ENCODE assay signal across 9 mouse cellular contexts in the genomic region with DNA sequence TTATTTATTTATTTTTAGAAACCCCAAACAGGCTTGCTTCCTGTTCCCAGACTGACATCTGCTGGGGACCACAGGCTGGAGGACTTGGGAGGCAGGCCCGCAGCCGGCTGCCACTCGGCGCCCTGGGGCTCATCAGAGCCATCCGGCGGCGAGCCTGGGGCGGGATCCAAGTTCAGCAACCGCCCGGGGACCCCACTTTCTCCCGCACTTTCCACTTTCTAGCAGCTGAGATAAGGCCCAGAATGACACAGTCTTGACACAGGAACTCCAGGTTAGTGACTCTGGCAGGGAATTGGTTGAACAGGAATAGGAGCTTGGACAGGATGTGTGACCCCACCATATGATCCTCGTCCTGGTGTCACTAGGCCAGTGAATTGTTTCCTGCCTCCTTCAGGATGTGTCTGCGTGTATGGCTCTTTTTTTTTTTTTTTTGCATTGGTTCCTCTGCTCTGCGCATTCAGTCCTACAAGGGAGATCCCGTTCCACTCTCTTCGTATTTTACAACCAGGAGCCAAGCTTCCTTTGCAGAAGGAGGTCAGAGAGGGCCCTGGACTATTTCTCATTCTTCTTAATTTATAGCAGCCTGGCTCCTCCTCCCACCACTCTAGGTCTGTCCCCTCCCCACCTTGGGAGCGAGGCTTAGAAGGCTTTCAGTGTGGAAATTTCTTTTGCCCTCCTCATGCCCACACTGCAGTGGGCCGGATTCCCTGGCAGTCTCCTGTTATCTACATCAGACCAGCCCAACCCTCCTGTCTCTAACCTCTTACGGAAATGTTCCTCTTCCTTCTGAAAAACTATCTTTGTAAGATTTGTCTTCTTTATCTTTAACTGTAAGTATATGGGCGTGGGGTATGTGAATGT.
A peak's percentile ranks its signal among the peaks of the same experiment; 100 is the strongest.
DNase-seq lines count a peak whose midpoint lies in the region; ATAC-seq lines count a peak whose summit lies in the region.
"Had no signal": no experiment of that assay in that cellular context is flagged by ENCODE, and none has a peak within 500 bp of the region (broad histone marks: within the 10 kb centered on the region; RNA-seq: fewer than 3 reads in every experiment).

No protein-coding gene starts in this region.

- H3K4me1 ChIP-seq in hindbrain, embryonic 15.5 days (replicated peaks) = no peaks in the 10 kb centered on the region; the same call in 1 of the 2 replicates
- no peaks in the 10 kb centered on the region for H3K4me1 ChIP-seq in hindbrain, embryonic 14.5 days (replicated peaks; ENCODE audit: control insufficient read depth, insufficient read depth, low read length)
- peaks cover 4% of the 10 kb centered on the region; the same call in 1 of the 2 replicates for H3K4me1 ChIP-seq in embryonic facial prominence, embryonic 12.5 days
- peaks cover 3% of the 10 kb centered on the region for H3K4me1 ChIP-seq in intestine, embryonic 15.5 days (replicated peaks)
- peaks cover 21% of the 10 kb centered on the region for H3K4me1 ChIP-seq in liver, embryonic 15.5 days (replicated peaks)

- no peak for ATAC-seq in hindbrain, embryonic 15.5 days (ENCODE audit: low FRiP score, low read depth)
- no peak for ATAC-seq in hindbrain, embryonic 14.5 days (ENCODE audit: low FRiP score)
- 0 out of 2 replicates have a peak, but pooled peaks have one; percentile 69 for ATAC-seq in embryonic facial prominence, embryonic 12.5 days (ENCODE audit: insufficient number of reproducible peaks, insufficient read depth, low FRiP score, low TSS enrichment)
- peak; percentile 51 for ATAC-seq in intestine, embryonic 15.5 days
- peak; percentile 12; the same call in 1 of the 2 replicates for ATAC-seq in liver, embryonic 15.5 days (ENCODE audit: insufficient read depth)
- ATAC-seq: Patski had no signal

- DNase-seq in hindbrain, embryonic 14.5 days (ENCODE audit: low spot score) = no peak
- DNase-seq in urinary bladder, adult 18-20 months (ENCODE audit: low spot score in 2 of 2) = no peak
- DNase-seq in yolk sac, embryonic 10.5 days (ENCODE audit: low spot score) = no peak
- DNase-seq in layer of hippocampus, postnatal 25 days (ENCODE audit: extremely low spot score in 1 of 2, low spot score in 1 of 2) = no peak

- H3K4me3 ChIP-seq in hindbrain, embryonic 15.5 days = no peak overlapping the region
- no peak overlapping the region for H3K4me3 ChIP-seq in hindbrain, embryonic 14.5 days (replicated peaks; ENCODE audit: low read length)
- H3K4me3 ChIP-seq in embryonic facial prominence, embryonic 12.5 days = no peak overlapping the region
- no peak overlapping the region for H3K4me3 ChIP-seq in intestine, embryonic 15.5 days (replicated peaks)
- no peak overlapping the region for H3K4me3 ChIP-seq in liver, embryonic 15.5 days (replicated peaks)

- no peak overlapping the region for H3K27ac ChIP-seq in hindbrain, embryonic 15.5 days (replicated peaks)
- H3K27ac ChIP-seq in hindbrain, embryonic 14.5 days = no peak overlapping the region
- no peak overlapping the region for H3K27ac ChIP-seq in embryonic facial prominence, embryonic 12.5 days
- no peak overlapping the region for H3K27ac ChIP-seq in intestine, embryonic 15.5 days
- H3K27ac ChIP-seq in liver, embryonic 15.5 days (replicated peaks) = no peak overlapping the region

- peak overlapping the region; percentile 30; the same call in 1 of the 2 replicates for H3K4me2 ChIP-seq in hindbrain, embryonic 15.5 days
- H3K4me2 ChIP-seq in hindbrain, embryonic 14.5 days (replicated peaks) = no peak overlapping the region; the same call in 1 of the 2 replicates
- 0 out of 2 replicates have a peak overlapping the region, but pooled peaks have one; percentile 12 for H3K4me2 ChIP-seq in embryonic facial prominence, embryonic 12.5 days (replicated peaks)
- peak overlapping the region; percentile 46 for H3K4me2 ChIP-seq in intestine, embryonic 15.5 days (replicated peaks)
- H3K4me2 ChIP-seq in liver, embryonic 15.5 days = peak overlapping the region; percentile 49

- WGBS in hindbrain, embryonic 15.5 days = 39% methylated on average over 20 of the region's 20 CpGs
- WGBS in hindbrain, embryonic 14.5 days = 36% methylated on average over 20 of the region's 20 CpGs
- 21% methylated on average over 20 of the region's 20 CpGs for WGBS in embryonic facial prominence, embryonic 12.5 days
- 23% methylated on average over 20 of the region's 20 CpGs for WGBS in intestine, embryonic 15.5 days
- 11% methylated on average over 20 of the region's 20 CpGs for WGBS in liver, embryonic 15.5 days (ENCODE audit: insufficient replicate concordance)

- no peaks in the 10 kb centered on the region for H3K36me3 ChIP-seq in hindbrain, embryonic 15.5 days
- no peaks in the 10 kb centered on the region for H3K36me3 ChIP-seq in hindbrain, embryonic 14.5 days (replicated peaks; ENCODE audit: control insufficient read depth, insufficient read depth)
- H3K36me3 ChIP-seq in embryonic facial prominence, embryonic 12.5 days = no peaks in the 10 kb centered on the region
- H3K36me3 ChIP-seq in intestine, embryonic 15.5 days = no peaks in the 10 kb centered on the region
- no peaks in the 10 kb centered on the region for H3K36me3 ChIP-seq in liver, embryonic 15.5 days (replicated peaks)

- H3K9ac ChIP-seq in hindbrain, embryonic 15.5 days = no peak overlapping the region
- no peak overlapping the region for H3K9ac ChIP-seq in hindbrain, embryonic 14.5 days
- no peak overlapping the region for H3K9ac ChIP-seq in embryonic facial prominence, embryonic 12.5 days
- H3K9ac ChIP-seq in intestine, embryonic 15.5 days = no peak overlapping the region
- no peak overlapping the region for H3K9ac ChIP-seq in liver, embryonic 15.5 days

- no peaks in the 10 kb centered on the region for H3K27me3 ChIP-seq in hindbrain, embryonic 15.5 days
- no peaks in the 10 kb centered on the region for H3K27me3 ChIP-seq in hindbrain, embryonic 14.5 days (ENCODE audit: control insufficient read depth, insufficient read depth, low read length)
- peaks cover 3% of the 10 kb centered on the region; the same call in 1 of the 2 replicates for H3K27me3 ChIP-seq in embryonic facial prominence, embryonic 12.5 days
- 0 out of 2 replicates have a peak, but pooled peaks cover 3% of the 10 kb centered on the region for H3K27me3 ChIP-seq in intestine, embryonic 15.5 days (replicated peaks)
- H3K27me3 ChIP-seq in liver, embryonic 15.5 days = peaks cover 41% of the 10 kb centered on the region
- H3K27me3 ChIP-seq: Patski had no signal

- no peaks in the 10 kb centered on the region for H3K9me3 ChIP-seq in hindbrain, embryonic 15.5 days
- no peaks in the 10 kb centered on the region for H3K9me3 ChIP-seq in hindbrain, embryonic 14.5 days (ENCODE audit: control insufficient read depth, low read length)
- no peaks in the 10 kb centered on the region for H3K9me3 ChIP-seq in embryonic facial prominence, embryonic 12.5 days
- H3K9me3 ChIP-seq in intestine, embryonic 15.5 days = no peaks in the 10 kb centered on the region
- H3K9me3 ChIP-seq in liver, embryonic 15.5 days (replicated peaks) = no peaks in the 10 kb centered on the region

Comparison
In these comparisons a context has a peak if more than half of its experiments do, and no peak if none do; other contexts are left out.
1. ATAC-seq: peak in embryonic facial prominence, embryonic 12.5 days (single experiment), intestine, embryonic 15.5 days (single experiment) and liver, embryonic 15.5 days (single experiment); none in hindbrain, embryonic 15.5 days (single experiment) and hindbrain, embryonic 14.5 days (single experiment).